Mouse (Mus musculus) testis, adult 10 weeks (tissue): Measurements from ENCODE around the gene Tmem138. TPM values are rescaled to one million over a fixed set of nuclear protein-coding genes. Genes with fewer than 3 reads are reported as not detected.

ENCODE experiments used
- polyA plus RNA-seq: library from polyadenylated mRNA; stranded (reverse); fragments of 350-450 nt; fragmentation: Illumina TruSeq; extraction: RNeasy Lipid Tissue Mini Kit (QIAGEN cat#74804); gene quantifications from one replicate; pipeline ENCODE4 v1.2.3, GENCODE M21; 2014; ENCODE audit warnings: low read depth, low replicate concordance

Gene Tmem138
- polyA plus RNA-seq: 16.5 TPM

GRCm38 (mm10) chr19:10576690-10577561 is at the start of gene Tmem138, which contains the start of gene Cyb561a3:
Gene Tmem138, minus strand, starts transcription at chr19:10577362.
Gene Cyb561a3, plus strand, starts transcription at chr19:10577172.

GRCm38 (mm10) chr19:10605293-10605900 is 28.2 kb upstream of the Tmem138 start, which contains the start of the genes Ddb1 and Tkfc:
Gene Ddb1, plus strand, starts transcription at chr19:10605327.
Gene Tkfc, minus strand, starts transcription at chr19:10605654.

GRCm38 (mm10) chr19:10555624-10556510 is 21.3 kb downstream of the Tmem138 start, which contains the start of gene Tmem216:
Gene Tmem216, minus strand, starts transcription at chr19:10556238.

GRCm38 (mm10) chr19:10525910-10526309 is 51.3 kb downstream of the Tmem138 start, which contains the start of gene Sdhaf2:
Gene Sdhaf2, minus strand, starts transcription at chr19:10526142.

GRCm38 (mm10) chr19:10525106-10525901 is 51.9 kb downstream of the Tmem138 start, which contains the start of gene Cpsf7:
Gene Cpsf7, plus strand, starts transcription at chr19:10525266.

Other genes with a start within 250 kb of the Tmem138 start
- gene Syt7, start 188.3 kb downstream of the Tmem138 start, polyA plus RNA-seq: 3.8 TPM
- 1.8 TPM for gene Lrrc10b, start 119.9 kb downstream of the Tmem138 start, polyA plus RNA-seq
- 26.0 TPM for gene Ppp1r32, start 94.4 kb downstream of the Tmem138 start, polyA plus RNA-seq
- gene Cpsf7, start 52.1 kb downstream of the Tmem138 start, polyA plus RNA-seq: 42.4 TPM
- gene Sdhaf2, start 51.2 kb downstream of the Tmem138 start, polyA plus RNA-seq: 31.7 TPM
- 8.5 TPM for gene Tmem216, start 21.1 kb downstream of the Tmem138 start, polyA plus RNA-seq
- 3.3 TPM for gene Cyb561a3, start 190 bp downstream of the Tmem138 start, polyA plus RNA-seq
- 101 TPM for gene Ddb1, start 28.0 kb upstream of the Tmem138 start, polyA plus RNA-seq
- 31.6 TPM for gene Tkfc, start 28.3 kb upstream of the Tmem138 start, polyA plus RNA-seq
- gene Vwce, start 56.9 kb upstream of the Tmem138 start, polyA plus RNA-seq: 0.17 TPM
- not detected for gene Pga5, start 100.7 kb upstream of the Tmem138 start, polyA plus RNA-seq
- 3.4 TPM for gene Vps37c, start 111.4 kb upstream of the Tmem138 start, polyA plus RNA-seq
- not detected for gene Cd5, start 161.6 kb upstream of the Tmem138 start, polyA plus RNA-seq